10 mouse cellular contexts compared by ENCODE assay signal in the genomic region with DNA sequence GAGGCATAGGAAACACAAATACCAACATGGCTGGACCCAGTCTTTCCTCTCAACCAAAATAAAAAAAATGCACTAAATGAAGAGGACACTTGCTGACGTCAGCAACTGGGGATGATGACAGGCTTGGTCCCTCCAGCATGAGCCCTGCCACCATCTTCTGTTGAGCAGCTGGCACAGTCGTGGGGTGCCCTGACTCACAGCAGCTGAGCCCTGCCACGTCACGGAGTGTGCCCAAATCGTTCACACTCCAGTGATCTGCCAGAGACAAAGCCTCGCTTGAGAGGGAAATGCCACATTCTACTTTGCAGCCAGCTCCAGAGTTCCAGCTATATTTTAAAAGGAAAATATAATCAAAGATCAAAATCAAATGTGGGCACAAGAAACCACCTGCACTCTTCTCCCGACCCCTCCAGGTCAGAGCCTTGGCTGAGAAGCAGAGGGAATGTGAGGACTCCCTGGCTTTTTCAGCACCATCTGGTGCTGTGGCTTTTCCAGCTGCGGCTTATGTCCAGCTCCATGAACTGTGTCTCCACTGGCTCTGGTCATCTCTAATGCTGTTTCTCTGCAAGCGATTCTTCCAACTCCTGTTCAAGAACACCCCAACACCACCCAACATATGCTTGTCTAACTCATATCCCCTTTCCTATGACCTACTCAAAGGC.
DNase-seq lines count a peak whose midpoint lies in the region; ATAC-seq and TF ChIP-seq lines count a peak whose summit lies in the region.
"Had no signal": no experiment of that assay in that cellular context is flagged by ENCODE, and none has a peak within 500 bp of the region (broad histone marks: within the 10 kb centered on the region; RNA-seq: fewer than 3 reads in every experiment).

No protein-coding gene starts in this region.

- H3K27me3 ChIP-seq in kidney, adult 2 months (replicated peaks; ENCODE audit: control insufficient read depth, insufficient read depth, low read length): no peaks in the 10 kb centered on the region
- H3K27me3 ChIP-seq in neural tube, embryonic 15.5 days (replicated peaks): no peaks in the 10 kb centered on the region
- no peaks in the 10 kb centered on the region for H3K27me3 ChIP-seq in heart, embryonic 11.5 days (ENCODE audit: control insufficient read depth, insufficient read depth, low read length)
- H3K27me3 ChIP-seq: stomach, embryonic 15.5 days had no signal

- peak; percentile 34 for DNase-seq in kidney, adult 2 months
- DNase-seq in kidney, postnatal 14 days: no peak
- peak; percentile 86 for DNase-seq in Muller cell, postnatal 12 days (ENCODE audit: inconsistent ontology term)
- DNase-seq in frontal cortex, postnatal 10 days (ENCODE audit: low spot score in 2 of 2): peak; percentile 23 to 32
- no peak for DNase-seq in spleen, postnatal 14 days (ENCODE audit: low spot score in 2 of 2)
- DNase-seq: lung, adult 2 months had no signal

- TF ChIP-seq CTCF in kidney, adult 2 months (conservative IDR thresholded peaks at IDR 0.05; ENCODE audit: insufficient read depth, insufficient read length, low read depth, low read length): no peak

- H3K9me3 ChIP-seq in neural tube, embryonic 15.5 days (replicated peaks): no peaks in the 10 kb centered on the region
- H3K9me3 ChIP-seq in heart, embryonic 11.5 days (replicated peaks; ENCODE audit: control insufficient read depth, low read length): no peaks in the 10 kb centered on the region
- H3K9me3 ChIP-seq: stomach, embryonic 15.5 days had no signal

- no peak overlapping the region for H3K4me3 ChIP-seq in kidney, adult 2 months (ENCODE audit: insufficient read depth, low read depth, low read length)
- H3K4me3 ChIP-seq in neural tube, embryonic 15.5 days (replicated peaks): no peak overlapping the region
- H3K4me3 ChIP-seq in heart, embryonic 11.5 days (ENCODE audit: low read depth, low read length): no peak overlapping the region
- H3K4me3 ChIP-seq: stomach, embryonic 15.5 days had no signal

- no peak for TF ChIP-seq POLR2A in kidney, adult 2 months (IDR thresholded peaks at IDR 0.05; ENCODE audit: low read depth, low read length)

- H3K9ac ChIP-seq in neural tube, embryonic 15.5 days (replicated peaks): no peak overlapping the region
- no peak overlapping the region for H3K9ac ChIP-seq in heart, embryonic 11.5 days (ENCODE audit: low read depth, low read length)
- H3K9ac ChIP-seq: stomach, embryonic 15.5 days had no signal

- H3K36me3 ChIP-seq in kidney, adult 2 months (ENCODE audit: control insufficient read depth, insufficient read depth, low read length): no peaks in the 10 kb centered on the region
- H3K36me3 ChIP-seq in neural tube, embryonic 15.5 days: no peaks in the 10 kb centered on the region
- no peaks in the 10 kb centered on the region for H3K36me3 ChIP-seq in heart, embryonic 11.5 days (ENCODE audit: control insufficient read depth, insufficient read depth, low read length)
- H3K36me3 ChIP-seq: stomach, embryonic 15.5 days had no signal

- H3K27ac ChIP-seq in kidney, adult 2 months (ENCODE audit: insufficient read depth, low read depth, low read length): no peak overlapping the region
- no peak overlapping the region for H3K27ac ChIP-seq in neural tube, embryonic 15.5 days (replicated peaks)
- no peak overlapping the region for H3K27ac ChIP-seq in heart, embryonic 11.5 days (ENCODE audit: low read depth, low read length)
- H3K27ac ChIP-seq: stomach, embryonic 15.5 days had no signal

- WGBS in kidney, adult 2 months: 39% methylated on average over 9 of the region's 9 CpGs
- WGBS in neural tube, embryonic 15.5 days: 57% methylated on average over 9 of the region's 9 CpGs
- 78% methylated on average over 9 of the region's 9 CpGs for WGBS in heart, embryonic 11.5 days (ENCODE audit: insufficient replicate concordance)

- no peak overlapping the region for H3K4me2 ChIP-seq in neural tube, embryonic 15.5 days
- H3K4me2 ChIP-seq in heart, embryonic 11.5 days: no peak overlapping the region
- H3K4me2 ChIP-seq: stomach, embryonic 15.5 days had no signal

- peak; percentile 73; the same call in 1 of the 2 replicates for ATAC-seq in neural tube, embryonic 15.5 days (ENCODE audit: low FRiP score)
- ATAC-seq in heart, embryonic 11.5 days (replicated peaks; ENCODE audit: insufficient number of reproducible peaks, low FRiP score, low TSS enrichment): no peak
- no peak for ATAC-seq in inflammation-experienced regulatory T-cells, adult 6 months

- H3K4me1 ChIP-seq in kidney, adult 2 months (ENCODE audit: control insufficient read depth, insufficient read depth, low read length): no peaks in the 10 kb centered on the region; the same call in 1 of the 2 replicates
- 0 out of 2 replicates have a peak, but pooled peaks cover 3% of the 10 kb centered on the region for H3K4me1 ChIP-seq in neural tube, embryonic 15.5 days
- H3K4me1 ChIP-seq in heart, embryonic 11.5 days (ENCODE audit: control insufficient read depth, insufficient read depth, low read length): no peaks in the 10 kb centered on the region
- H3K4me1 ChIP-seq: stomach, embryonic 15.5 days had no signal

Comparison
In these comparisons a context has a peak if more than half of its experiments do, and no peak if none do; other contexts are left out.
1. DNase-seq: peak in kidney, adult 2 months (single experiment), Muller cell, postnatal 12 days (single experiment) and frontal cortex, postnatal 10 days (2 of 2); none in kidney, postnatal 14 days (single experiment) and spleen, postnatal 14 days (0 of 2).